31 mouse cellular contexts compared by ENCODE assay signal in the genomic region with DNA sequence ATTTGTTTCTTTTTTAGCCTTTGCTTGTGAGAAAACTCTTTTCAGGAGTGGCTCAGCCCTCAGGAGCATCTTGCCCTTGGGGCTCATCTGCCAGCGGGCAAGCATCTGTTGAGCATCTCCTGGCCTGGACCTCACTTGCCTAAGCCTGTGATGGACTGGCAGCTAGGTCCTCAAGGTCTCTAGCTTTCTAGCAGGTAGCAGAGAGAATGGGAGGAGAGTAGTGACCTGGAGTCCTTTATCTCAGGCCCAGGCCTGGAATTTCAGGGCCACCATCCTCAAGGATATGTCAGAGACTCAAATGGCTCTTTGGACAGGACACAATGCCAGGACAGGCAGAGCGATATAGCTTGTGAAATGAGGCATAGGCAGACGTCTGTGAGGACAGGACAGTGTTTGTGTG. TPM values are rescaled to one million over a fixed set of nuclear protein-coding genes. Genes with fewer than 3 reads are reported as not detected.
A peak's percentile ranks its signal among the peaks of the same experiment; 100 is the strongest.
DNase-seq lines count a peak whose midpoint lies in the region; ATAC-seq and TF ChIP-seq lines count a peak whose summit lies in the region.
"Had no signal": no experiment of that assay in that cellular context is flagged by ENCODE, and none has a peak within 500 bp of the region (broad histone marks: within the 10 kb centered on the region; RNA-seq: fewer than 3 reads in every experiment).

No protein-coding gene starts in this region.

- H3K4me3 ChIP-seq in liver, embryonic 12.5 days, result no peak overlapping the region
- no peak overlapping the region for H3K4me3 ChIP-seq in thymus, adult 2 months (ENCODE audit: control insufficient read depth, insufficient read depth, low read length)
- no peak overlapping the region for H3K4me3 ChIP-seq in liver, postnatal 0 days (ENCODE audit: low read depth, low read length)
- H3K4me3 ChIP-seq: forebrain, embryonic 13.5 days; heart, adult 2 months; heart, embryonic 12.5 days; hindbrain, embryonic 10.5 days; hindbrain, embryonic 15.5 days; limb, embryonic 10.5 days; limb, embryonic 15.5 days; lung, embryonic 15.5 days; midbrain, embryonic 12.5 days had no signal

- H3K36me3 ChIP-seq in liver, embryonic 12.5 days, result no peaks in the 10 kb centered on the region
- no peaks in the 10 kb centered on the region for H3K36me3 ChIP-seq in thymus, adult 2 months (ENCODE audit: control insufficient read depth, insufficient read depth, low read length)
- H3K36me3 ChIP-seq in liver, postnatal 0 days (replicated peaks; ENCODE audit: insufficient read depth, low read length), result no peaks in the 10 kb centered on the region
- H3K36me3 ChIP-seq: heart, embryonic 12.5 days; hindbrain, embryonic 10.5 days; hindbrain, embryonic 15.5 days; limb, embryonic 10.5 days; limb, embryonic 15.5 days; lung, embryonic 15.5 days; midbrain, embryonic 12.5 days had no signal

- no peaks in the 10 kb centered on the region for H3K9me3 ChIP-seq in liver, embryonic 12.5 days (replicated peaks)
- no peaks in the 10 kb centered on the region for H3K9me3 ChIP-seq in liver, postnatal 0 days (ENCODE audit: low read length)
- H3K9me3 ChIP-seq: forebrain, embryonic 13.5 days; heart, embryonic 12.5 days; hindbrain, embryonic 10.5 days; hindbrain, embryonic 15.5 days; limb, embryonic 10.5 days; limb, embryonic 15.5 days; lung, embryonic 15.5 days; midbrain, embryonic 12.5 days had no signal

- DNase-seq in adrenal gland, adult (ENCODE audit: inconsistent age in 2 of 2, low spot score in 1 of 2), result peak; percentile 38 to 59
- DNase-seq in adrenal gland, adult 8-10 months, result no peak
- DNase-seq in liver, result no peak
- no peak for DNase-seq in thymus, adult 2 months
- no peak for DNase-seq in thymus, adult 18-20 months
- no peak for DNase-seq in liver, postnatal 0 days
- no peak for DNase-seq in ovary, postnatal 10 days (ENCODE audit: low spot score)
- DNase-seq: adrenal gland, postnatal 25 days; cerebellum, adult 18-20 months; cerebellum, postnatal 25 days; gastrocnemius, postnatal 14 days; heart, adult 2 months; heart, postnatal 10 days; kidney, adult 11 months; kidney, postnatal 14 days; layer of hippocampus, adult 9-11 months; retina, postnatal 1 day; right cerebral cortex, postnatal 14 days had no signal

- H3K4me2 ChIP-seq in liver, embryonic 12.5 days, result no peak overlapping the region
- no peak overlapping the region for H3K4me2 ChIP-seq in liver, postnatal 0 days (ENCODE audit: low read depth, low read length)
- H3K4me2 ChIP-seq: forebrain, embryonic 13.5 days; heart, embryonic 12.5 days; hindbrain, embryonic 15.5 days; limb, embryonic 15.5 days; lung, embryonic 15.5 days; midbrain, embryonic 12.5 days had no signal

- TF ChIP-seq POLR2A in thymus, adult 2 months (IDR thresholded peaks at IDR 0.05; ENCODE audit: control insufficient read depth, extremely low read depth, insufficient read depth, low read length, poor library complexity), result no peak

- H3K27me3 ChIP-seq in liver, embryonic 12.5 days (replicated peaks), result no peaks in the 10 kb centered on the region
- H3K27me3 ChIP-seq in thymus, adult 2 months (ENCODE audit: control insufficient read depth, insufficient read depth, low read length), result no peaks in the 10 kb centered on the region
- no peaks in the 10 kb centered on the region for H3K27me3 ChIP-seq in liver, postnatal 0 days (ENCODE audit: insufficient read depth, low read length)
- H3K27me3 ChIP-seq: CH12.LX; forebrain, embryonic 13.5 days; heart, embryonic 12.5 days; hindbrain, embryonic 15.5 days; limb, embryonic 15.5 days; lung, embryonic 15.5 days; midbrain, embryonic 12.5 days had no signal

- TF ChIP-seq CTCF in thymus, adult 2 months (IDR thresholded peaks at IDR 0.05; ENCODE audit: borderline replicate concordance, control insufficient read depth, extremely low read depth, insufficient read depth, low read length, poor library complexity), result no peak
- TF ChIP-seq CTCF in liver, postnatal 0 days (IDR thresholded peaks at IDR 0.05; ENCODE audit: low read depth), result no peak

- peak overlapping the region; percentile 39; the same call in 1 of the 2 replicates for H3K9ac ChIP-seq in liver, embryonic 12.5 days
- H3K9ac ChIP-seq in liver, postnatal 0 days (replicated peaks), result no peak overlapping the region
- H3K9ac ChIP-seq: forebrain, embryonic 13.5 days; heart, embryonic 12.5 days; hindbrain, embryonic 15.5 days; limb, embryonic 15.5 days; lung, embryonic 15.5 days; midbrain, embryonic 12.5 days had no signal

- peak overlapping the region; percentile 85 for H3K27ac ChIP-seq in liver, embryonic 12.5 days
- H3K27ac ChIP-seq in thymus, adult 2 months (ENCODE audit: control insufficient read depth, insufficient read depth, low read length), result peak overlapping the region; percentile 99
- peak overlapping the region; percentile 88; the same call in 1 of the 2 replicates for H3K27ac ChIP-seq in liver, postnatal 0 days (ENCODE audit: low read depth)
- H3K27ac ChIP-seq: forebrain, embryonic 13.5 days; heart, adult 2 months; hindbrain, embryonic 10.5 days; hindbrain, embryonic 15.5 days; limb, embryonic 10.5 days; limb, embryonic 15.5 days; lung, embryonic 15.5 days; midbrain, embryonic 12.5 days; stomach, postnatal 0 days had no signal

- peaks cover 92% of the 10 kb centered on the region for H3K4me1 ChIP-seq in liver, embryonic 12.5 days
- H3K4me1 ChIP-seq in thymus, adult 2 months (replicated peaks; ENCODE audit: control insufficient read depth, insufficient read depth, low read length), result peaks cover 65% of the 10 kb centered on the region
- H3K4me1 ChIP-seq in liver, postnatal 0 days (ENCODE audit: insufficient read depth), result peaks cover 73% of the 10 kb centered on the region
- H3K4me1 ChIP-seq: forebrain, embryonic 13.5 days; hindbrain, embryonic 10.5 days; hindbrain, embryonic 15.5 days; limb, embryonic 10.5 days; midbrain, embryonic 12.5 days had no signal

- ATAC-seq in liver, embryonic 12.5 days, result no peak
- ATAC-seq in liver, postnatal 0 days, result no peak
- ATAC-seq: activated CD4-positive, CD25-positive, alpha-beta regulatory T cell, adult 4 months; forebrain, embryonic 13.5 days; inflammation-experienced regulatory T-cells, adult 6 months had no signal

- WGBS in liver, embryonic 12.5 days (ENCODE audit: insufficient replicate concordance), result 74% methylated on average over 3 of the region's 3 CpGs
- WGBS in thymus, adult 2 months, result 81% methylated on average over 3 of the region's 3 CpGs
- 77% methylated on average over 3 of the region's 3 CpGs for WGBS in liver, postnatal 0 days (ENCODE audit: insufficient replicate concordance)

- TF ChIP-seq EP300 in liver, postnatal 0 days (IDR thresholded peaks at IDR 0.05; ENCODE audit: low read depth), result no peak

RNA-seq across cellular contexts. Expression of gene Klf13, which starts 59.3 kb away (rescaled TPM):
- total RNA-seq in adrenal gland, adult 8-10 months (2022), result 10 to 100 TPM; 56.8 to 83.6 (median 74.3) TPM
- polyA plus RNA-seq in liver, embryonic 12.5 days (2016; fragmentation: Nextera tagmentation; extraction: Ambion mirVana), result 17.7 and 20.8 TPM in 2 replicates
- polyA plus RNA-seq in thymus, adult 2 months (2012; rRNA removed), result 172 and 234 TPM in 2 replicates
- 25.5 and 25.7 TPM in 2 replicates for polyA plus RNA-seq in liver, postnatal 0 days (2015; fragmentation: Nextera tagmentation; extraction: Ambion mirVana)

Comparison
In these comparisons a context has a peak if more than half of its experiments do, and no peak if none do; other contexts are left out.
1. DNase-seq: peak in adrenal gland, adult (2 of 2); none in adrenal gland, adult 8-10 months (single experiment), liver (single experiment), thymus, adult 2 months (single experiment), thymus, adult 18-20 months (0 of 2), liver, postnatal 0 days (single experiment) and ovary, postnatal 10 days (single experiment).
2. Peak in every context shown above with its lines, with median percentiles within 50 percentile points of each other: H3K27ac ChIP-seq.